Mouse (Mus musculus): ENCODE results near the gene Tnnt3. TPM values are rescaled to one million over a fixed set of nuclear protein-coding genes. Genes with fewer than 3 reads are reported as not detected.
A peak's percentile ranks its signal among the peaks of the same experiment; 100 is the strongest.

Tnnt3 gene
- polyA plus RNA-seq, 1 experiment from 2014 or later: 5.8 TPM

DNA sequence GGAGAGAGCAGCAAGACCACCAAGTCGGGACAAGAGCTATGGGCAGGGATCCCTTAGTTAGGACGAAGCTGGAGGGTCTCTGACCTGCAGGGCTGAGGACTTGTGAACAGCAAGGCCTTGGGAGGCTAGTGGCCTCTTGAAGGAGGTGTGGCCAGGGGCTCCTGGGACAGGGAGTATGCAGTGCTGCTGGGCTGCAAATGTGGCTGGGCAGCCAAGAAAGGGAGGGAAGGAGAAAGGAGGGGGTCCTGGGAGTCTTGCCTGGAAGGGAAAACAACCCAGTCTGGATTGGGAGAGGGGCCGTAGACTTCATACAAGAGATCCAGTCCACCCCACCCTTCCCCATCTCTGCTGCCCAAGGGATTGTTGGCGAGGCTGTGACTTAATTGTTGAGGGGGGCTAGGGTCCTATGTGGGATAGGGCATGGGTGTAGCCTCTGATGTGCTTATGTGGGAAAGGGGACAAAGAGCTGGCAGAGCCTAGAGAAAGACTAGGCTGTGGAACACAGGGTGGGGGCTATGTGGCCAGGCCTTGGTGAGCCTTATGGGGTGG lies 33.4 kb downstream of the Tnnt3 start:
- Histone ChIP-seq H3K9me3 (ENCODE audit: control insufficient read depth, low read length) (no peaks in the 10 kb centered on the region), H3K27me3 (ENCODE audit: control insufficient read depth, insufficient read depth, low read length) (no peaks in the 10 kb centered on the region), H3K36me3 (ENCODE audit: control insufficient read depth, insufficient read depth, low read length) (peaks cover 14% of the 10 kb centered on the region; the same call in 1 of the 2 replicates), H3K4me3 (ENCODE audit: control insufficient read depth in 1 of 2, insufficient read depth in 1 of 2, low read depth in 1 of 2, low read length in 2 of 2) (no peak overlapping the region), H3K4me2 (ENCODE audit: low read length) (peak overlapping the region; percentile 76; the same call in 1 of the 2 replicates), H3K27ac (replicated peaks in 1 of 2; ENCODE audit: control insufficient read depth in 1 of 2, insufficient read depth in 1 of 2, low read depth in 2 of 2, low read length in 2 of 2) (peak overlapping the region; percentile 48 to 96), H3K4me1 (ENCODE audit: control insufficient read depth in 2 of 2, insufficient read depth in 2 of 2, low read length in 2 of 2) (peaks cover 37 to 40% of the 10 kb centered on the region in 2 experiments), H3K9ac (ENCODE audit: low read length) (peak overlapping the region; percentile 74)
- peak; percentile 0; the same call in 1 of the 2 replicates for ATAC-seq (ENCODE audit: insufficient number of reproducible peaks, insufficient read depth, low FRiP score, low read depth)
- WGBS: 76% methylated on average over 4 of the region's 4 CpGs

DNA sequence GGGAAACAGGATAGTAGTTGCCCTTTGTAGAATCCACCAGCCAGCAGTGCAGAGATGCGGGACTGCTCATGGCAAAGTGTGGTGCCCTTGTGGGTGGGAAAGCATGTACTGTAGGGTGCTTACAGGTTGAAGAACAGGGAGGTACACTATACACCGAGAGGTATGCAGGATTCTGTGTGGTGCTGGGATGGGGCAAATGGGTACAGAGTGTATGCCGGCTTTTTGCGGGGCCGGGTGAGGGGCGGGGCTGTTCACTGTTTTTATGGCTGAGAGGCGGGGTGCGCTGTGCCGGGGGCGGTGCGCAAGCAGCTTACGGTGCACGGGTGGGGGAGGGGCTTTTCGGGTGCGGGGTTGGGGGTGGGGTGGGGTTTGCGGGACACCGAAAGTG lies 34.0 kb downstream of the Tnnt3 start, which contains the start of gene Mrpl23:
Mrpl23 (plus strand) TSS at position 16 of the 388 bp plus-strand sequence.
- Histone ChIP-seq H3K4me1 (ENCODE audit: control insufficient read depth in 2 of 2, insufficient read depth in 2 of 2, low read length in 2 of 2) (peaks cover 37 to 40% of the 10 kb centered on the region in 2 experiments), H3K9me3 (ENCODE audit: control insufficient read depth, low read length) (no peaks in the 10 kb centered on the region), H3K27me3 (ENCODE audit: control insufficient read depth, insufficient read depth, low read length) (no peaks in the 10 kb centered on the region), H3K4me2 (ENCODE audit: low read length) (peak within 1 kb of the TSS; percentile 76), H3K9ac (ENCODE audit: low read length) (peak within 1 kb of the TSS; percentile 74), H3K4me3 (ENCODE audit: control insufficient read depth in 1 of 2, insufficient read depth in 1 of 2, low read depth in 1 of 2, low read length in 2 of 2) (peak within 1 kb of the TSS; percentile 40 to 59), H3K36me3 (ENCODE audit: control insufficient read depth, insufficient read depth, low read length) (peaks cover 14% of the 10 kb centered on the region; the same call in 1 of the 2 replicates), H3K27ac (replicated peaks in 1 of 2; ENCODE audit: control insufficient read depth in 1 of 2, insufficient read depth in 1 of 2, low read depth in 2 of 2, low read length in 2 of 2) (peak within 1 kb of the TSS; percentile 87 to 96)
- peak; percentile 51 for ATAC-seq (ENCODE audit: insufficient number of reproducible peaks, insufficient read depth, low FRiP score, low read depth)
- WGBS: 6% methylated on average over 17 of the region's 17 CpGs

DNA sequence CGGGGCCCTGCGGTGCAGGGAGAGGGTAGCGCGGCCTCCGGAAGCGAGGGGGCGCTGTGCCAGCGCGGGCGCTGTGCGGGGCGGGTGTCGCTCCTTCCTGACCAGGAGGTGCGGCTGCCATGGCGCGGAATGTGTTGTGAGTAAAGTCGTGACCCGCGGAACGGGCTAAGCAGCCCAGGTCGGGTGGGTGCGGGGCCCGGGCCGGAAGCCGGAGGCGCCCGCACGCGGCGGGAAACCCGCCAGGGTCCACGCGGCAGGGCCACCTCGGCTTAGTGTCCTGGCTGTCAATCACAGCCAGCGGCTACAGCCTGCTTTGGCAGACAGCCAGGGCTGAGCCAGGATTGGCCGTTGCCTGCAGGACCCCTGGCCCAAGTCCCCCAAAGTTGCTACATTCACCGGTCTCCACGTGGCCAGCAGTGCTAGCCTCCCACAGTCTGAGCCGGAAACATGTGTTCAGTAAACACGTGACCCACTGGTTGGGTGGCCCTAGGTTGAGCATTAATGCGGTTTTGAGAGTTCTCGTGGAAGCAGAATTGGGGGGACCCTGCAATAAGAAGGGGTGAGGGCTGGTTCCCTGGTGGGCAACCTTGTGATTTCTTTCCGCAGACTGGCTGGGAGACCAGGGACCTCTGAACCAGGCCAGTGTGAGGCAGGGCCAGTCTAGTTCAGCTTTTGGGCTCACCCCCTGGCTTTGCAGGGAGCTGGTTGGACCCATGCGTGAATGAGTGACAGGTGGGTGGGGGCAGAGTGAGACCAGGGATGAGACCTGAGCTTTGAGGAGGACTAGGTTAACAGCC lies 34.6 kb downstream of the Tnnt3 start:
- WGBS: 3% methylated on average over 42 of the region's 44 CpGs
- ATAC-seq (ENCODE audit: insufficient number of reproducible peaks, insufficient read depth, low FRiP score, low read depth): peak; percentile 80
- Histone ChIP-seq H3K4me2 (ENCODE audit: low read length) (peak overlapping the region; percentile 76), H3K36me3 (ENCODE audit: control insufficient read depth, insufficient read depth, low read length) (peaks cover 14% of the 10 kb centered on the region; the same call in 1 of the 2 replicates), H3K27ac (replicated peaks in 1 of 2; ENCODE audit: control insufficient read depth in 1 of 2, insufficient read depth in 1 of 2, low read depth in 2 of 2, low read length in 2 of 2) (peak overlapping the region; percentile 87 to 96), H3K4me1 (ENCODE audit: control insufficient read depth in 2 of 2, insufficient read depth in 2 of 2, low read length in 2 of 2) (peaks cover 36 to 43% of the 10 kb centered on the region in 2 experiments), H3K27me3 (ENCODE audit: control insufficient read depth, insufficient read depth, low read length) (no peaks in the 10 kb centered on the region), H3K4me3 (ENCODE audit: control insufficient read depth in 1 of 2, insufficient read depth in 1 of 2, low read depth in 1 of 2, low read length in 2 of 2) (peak overlapping the region; percentile 40 to 59), H3K9me3 (ENCODE audit: control insufficient read depth, low read length) (no peaks in the 10 kb centered on the region), H3K9ac (ENCODE audit: low read length) (peak overlapping the region; percentile 74)

DNA sequence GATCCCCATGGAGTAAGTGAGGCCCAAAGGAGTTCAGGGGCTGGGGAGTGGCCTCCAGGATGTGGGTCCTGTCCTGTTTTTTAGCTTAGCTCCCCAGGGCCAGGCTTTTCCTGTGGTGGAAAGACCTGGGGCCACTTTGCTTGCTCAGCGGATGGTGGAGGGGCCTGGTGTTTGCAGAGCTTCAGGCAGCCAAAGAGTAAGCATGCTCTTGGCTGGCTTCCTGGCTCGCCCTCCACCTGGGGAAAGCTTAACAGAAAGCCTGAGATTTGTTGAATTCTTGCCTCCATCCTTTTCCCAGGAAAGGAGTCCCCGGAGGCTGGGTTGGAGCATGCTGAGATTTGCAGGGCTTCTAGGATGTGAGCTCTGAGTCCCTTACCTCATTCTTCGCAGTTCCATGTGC lies 36.5 kb downstream of the Tnnt3 start:
- peaks cover 37 to 51% of the 10 kb centered on the region in 2 experiments for H3K4me1 ChIP-seq (ENCODE audit: control insufficient read depth in 2 of 2, insufficient read depth in 2 of 2, low read length in 2 of 2)
- no peaks in the 10 kb centered on the region for H3K27me3 ChIP-seq (ENCODE audit: control insufficient read depth, insufficient read depth, low read length)
- no peak overlapping the region for H3K4me3 ChIP-seq (ENCODE audit: control insufficient read depth in 1 of 2, insufficient read depth in 1 of 2, low read depth in 1 of 2, low read length in 2 of 2)
- H3K27ac ChIP-seq (replicated peaks in 1 of 2; ENCODE audit: control insufficient read depth in 1 of 2, insufficient read depth in 1 of 2, low read depth in 2 of 2, low read length in 2 of 2): peak overlapping the region; percentile 87 to 96
- 64% methylated on average over 4 of the region's 4 CpGs for WGBS
- ATAC-seq (ENCODE audit: insufficient number of reproducible peaks, insufficient read depth, low FRiP score, low read depth): no peak
- H3K36me3 ChIP-seq (ENCODE audit: control insufficient read depth, insufficient read depth, low read length): peaks cover 14% of the 10 kb centered on the region; the same call in 1 of the 2 replicates
- H3K9ac ChIP-seq (ENCODE audit: low read length): peak overlapping the region; percentile 18; the same call in 1 of the 2 replicates
- H3K9me3 ChIP-seq (ENCODE audit: control insufficient read depth, low read length): no peaks in the 10 kb centered on the region
- H3K4me2 ChIP-seq (ENCODE audit: low read length): no peak overlapping the region

DNA sequence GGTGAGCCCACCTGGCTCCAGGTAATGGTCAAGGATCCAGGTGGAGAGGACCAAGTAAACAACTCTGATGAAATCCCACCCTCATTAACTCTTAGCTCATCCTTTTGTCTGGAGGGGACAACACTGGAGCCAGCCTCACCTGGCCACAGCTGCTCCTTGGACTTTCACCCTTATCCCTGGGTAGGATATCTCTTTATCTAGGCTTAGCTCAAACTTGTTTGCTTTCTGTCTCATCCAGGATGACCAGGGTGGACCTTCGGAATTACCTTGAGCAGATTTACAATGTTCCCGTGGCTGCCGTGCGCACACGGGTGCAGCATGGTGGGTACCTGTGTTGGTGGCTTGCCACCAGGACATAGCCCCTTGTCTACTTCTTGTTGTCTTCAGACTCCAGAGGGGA lies 37.2 kb downstream of the Tnnt3 start:
- no peaks in the 10 kb centered on the region for H3K27me3 ChIP-seq (ENCODE audit: control insufficient read depth, insufficient read depth, low read length)
- no peak overlapping the region for H3K4me3 ChIP-seq (ENCODE audit: control insufficient read depth in 1 of 2, insufficient read depth in 1 of 2, low read depth in 1 of 2, low read length in 2 of 2)
- H3K9me3 ChIP-seq (ENCODE audit: control insufficient read depth, low read length): no peaks in the 10 kb centered on the region
- no peak for ATAC-seq (ENCODE audit: insufficient number of reproducible peaks, insufficient read depth, low FRiP score, low read depth)
- peaks cover 16% of the 10 kb centered on the region; the same call in 1 of the 2 replicates for H3K36me3 ChIP-seq (ENCODE audit: control insufficient read depth, insufficient read depth, low read length)
- H3K4me2 ChIP-seq (ENCODE audit: low read length): no peak overlapping the region
- peak overlapping the region; percentile 87 to 96 for H3K27ac ChIP-seq (replicated peaks in 1 of 2; ENCODE audit: control insufficient read depth in 1 of 2, insufficient read depth in 1 of 2, low read depth in 2 of 2, low read length in 2 of 2)
- no peak overlapping the region for H3K9ac ChIP-seq (ENCODE audit: low read length)
- WGBS: 97% methylated on average over 5 of the region's 5 CpGs
- H3K4me1 ChIP-seq (ENCODE audit: control insufficient read depth in 2 of 2, insufficient read depth in 2 of 2, low read length in 2 of 2): peaks cover 38 to 53% of the 10 kb centered on the region in 2 experiments

DNA sequence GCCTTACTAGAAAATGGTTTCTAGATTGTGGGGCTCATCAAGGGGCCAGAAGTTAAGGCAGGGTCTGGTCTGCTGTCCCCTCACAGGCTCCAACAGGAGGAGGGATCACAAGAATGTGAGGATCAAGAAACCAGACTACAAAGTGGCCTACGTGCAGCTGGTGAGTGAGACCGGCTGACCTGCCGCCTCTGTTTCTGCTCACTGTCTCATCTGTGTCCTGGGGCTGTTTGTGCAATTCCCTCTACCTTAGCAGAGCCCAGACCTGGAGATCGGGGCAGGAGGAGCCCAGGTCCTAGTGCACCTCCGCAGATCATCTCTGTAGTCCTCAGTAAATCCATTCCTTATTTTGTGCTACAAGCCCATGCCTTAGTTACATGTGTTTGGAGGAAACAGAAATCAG lies 38.5 kb downstream of the Tnnt3 start:
- no peaks in the 10 kb centered on the region for H3K9me3 ChIP-seq (ENCODE audit: control insufficient read depth, low read length)
- peaks cover 22% of the 10 kb centered on the region; the same call in 1 of the 2 replicates for H3K36me3 ChIP-seq (ENCODE audit: control insufficient read depth, insufficient read depth, low read length)
- no peak overlapping the region for H3K4me3 ChIP-seq (ENCODE audit: control insufficient read depth in 1 of 2, insufficient read depth in 1 of 2, low read depth in 1 of 2, low read length in 2 of 2)
- no peak overlapping the region for H3K4me2 ChIP-seq (ENCODE audit: low read length)
- no peaks in the 10 kb centered on the region for H3K27me3 ChIP-seq (ENCODE audit: control insufficient read depth, insufficient read depth, low read length)
- H3K4me1 ChIP-seq (ENCODE audit: control insufficient read depth in 2 of 2, insufficient read depth in 2 of 2, low read length in 2 of 2): peaks cover 36 to 49% of the 10 kb centered on the region in 2 experiments
- WGBS: 62% methylated on average over 5 of the region's 5 CpGs
- ATAC-seq (ENCODE audit: insufficient number of reproducible peaks, insufficient read depth, low FRiP score, low read depth): no peak
- no peak overlapping the region for H3K9ac ChIP-seq (ENCODE audit: low read length)
- H3K27ac ChIP-seq (replicated peaks in 1 of 2; ENCODE audit: control insufficient read depth in 1 of 2, insufficient read depth in 1 of 2, low read depth in 2 of 2, low read length in 2 of 2): peak overlapping the region in 1 of 2 experiments; percentile 64; a peak in 2 of 4 replicates

DNA sequence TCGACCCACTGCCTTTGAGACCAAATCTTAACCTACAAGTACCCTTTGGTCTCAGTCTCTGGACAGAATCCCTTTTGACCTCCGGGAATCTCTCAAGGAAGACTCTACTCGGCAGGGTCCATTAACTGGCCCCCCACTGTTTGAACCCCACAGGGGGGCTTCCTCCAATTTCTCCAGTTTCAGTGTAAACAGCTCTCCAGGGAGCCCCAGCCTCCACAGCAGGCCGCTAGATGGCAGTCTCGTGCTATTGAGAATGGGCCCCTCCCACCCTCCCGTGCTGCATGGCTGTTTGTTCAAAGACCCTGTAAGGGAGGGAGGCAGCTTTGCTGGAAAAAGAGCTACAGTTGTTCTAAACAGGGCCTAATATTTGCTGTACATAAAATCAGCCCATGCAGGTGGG lies 39.2 kb downstream of the Tnnt3 start:
- no peak overlapping the region for H3K4me2 ChIP-seq (ENCODE audit: low read length)
- no peaks in the 10 kb centered on the region for H3K27me3 ChIP-seq (ENCODE audit: control insufficient read depth, insufficient read depth, low read length)
- H3K27ac ChIP-seq (replicated peaks in 1 of 2; ENCODE audit: control insufficient read depth in 1 of 2, insufficient read depth in 1 of 2, low read depth in 2 of 2, low read length in 2 of 2): peak overlapping the region; percentile 36 to 64; a peak in 3 of 4 replicates
- H3K9me3 ChIP-seq (ENCODE audit: control insufficient read depth, low read length): no peaks in the 10 kb centered on the region
- no peak overlapping the region for H3K4me3 ChIP-seq (ENCODE audit: control insufficient read depth in 1 of 2, insufficient read depth in 1 of 2, low read depth in 1 of 2, low read length in 2 of 2)
- H3K36me3 ChIP-seq (ENCODE audit: control insufficient read depth, insufficient read depth, low read length): peaks cover 22% of the 10 kb centered on the region; the same call in 1 of the 2 replicates
- peaks cover 36 to 50% of the 10 kb centered on the region in 2 experiments for H3K4me1 ChIP-seq (ENCODE audit: control insufficient read depth in 2 of 2, insufficient read depth in 2 of 2, low read length in 2 of 2)
- peak; percentile 48 for ATAC-seq (ENCODE audit: insufficient number of reproducible peaks, insufficient read depth, low FRiP score, low read depth)
- H3K9ac ChIP-seq (ENCODE audit: low read length): peak overlapping the region; percentile 58
- WGBS: 11% methylated on average over 6 of the region's 6 CpGs

Measured in heart, embryonic 14.5 days (tissue).